Mouse (Mus musculus): ENCODE measurements around the gene Gfm2.

The Gfm2 gene

DNA sequence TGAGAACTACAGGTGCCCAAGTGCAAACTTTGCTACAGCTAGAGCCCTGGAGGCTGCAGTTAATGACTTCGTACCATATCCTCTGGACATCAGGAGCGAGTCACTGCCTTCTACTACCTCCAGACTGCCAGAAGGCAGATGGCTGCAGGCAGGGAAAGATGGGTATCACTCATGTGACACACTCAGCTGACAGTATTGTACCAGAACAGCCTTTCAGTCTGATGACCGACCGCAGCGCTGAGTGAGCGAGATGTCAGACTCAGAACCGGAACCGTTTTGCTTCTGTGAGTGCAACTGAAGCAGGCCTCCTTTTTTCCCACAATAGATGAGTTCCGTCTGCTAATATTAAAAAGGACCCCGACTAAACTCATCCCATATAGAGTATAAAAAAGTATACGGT lies 54.9 kb downstream of the Gfm2 start:
- DNase-seq: no peak

DNA sequence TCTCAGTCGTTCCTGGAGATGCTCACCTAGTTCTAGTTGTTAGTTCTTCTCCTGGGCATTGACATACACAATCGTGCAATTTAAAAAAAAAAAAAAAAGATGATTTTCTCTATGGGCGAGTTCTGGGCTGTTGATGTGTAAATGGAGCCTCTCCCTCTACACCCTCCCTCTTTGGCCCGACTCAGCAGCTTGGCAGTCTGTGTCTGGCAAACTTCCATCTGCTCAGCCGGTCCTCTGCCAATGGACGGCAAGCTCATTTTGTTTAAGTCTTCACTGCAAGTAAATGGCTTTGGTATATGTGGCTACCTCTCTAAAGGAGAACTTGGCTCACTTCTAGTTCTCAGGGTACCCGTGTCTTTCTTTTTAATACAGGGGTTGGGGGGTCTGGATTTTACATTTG lies 55.7 kb downstream of the Gfm2 start:
- DNase-seq: peak; percentile 84 to 85

DNA sequence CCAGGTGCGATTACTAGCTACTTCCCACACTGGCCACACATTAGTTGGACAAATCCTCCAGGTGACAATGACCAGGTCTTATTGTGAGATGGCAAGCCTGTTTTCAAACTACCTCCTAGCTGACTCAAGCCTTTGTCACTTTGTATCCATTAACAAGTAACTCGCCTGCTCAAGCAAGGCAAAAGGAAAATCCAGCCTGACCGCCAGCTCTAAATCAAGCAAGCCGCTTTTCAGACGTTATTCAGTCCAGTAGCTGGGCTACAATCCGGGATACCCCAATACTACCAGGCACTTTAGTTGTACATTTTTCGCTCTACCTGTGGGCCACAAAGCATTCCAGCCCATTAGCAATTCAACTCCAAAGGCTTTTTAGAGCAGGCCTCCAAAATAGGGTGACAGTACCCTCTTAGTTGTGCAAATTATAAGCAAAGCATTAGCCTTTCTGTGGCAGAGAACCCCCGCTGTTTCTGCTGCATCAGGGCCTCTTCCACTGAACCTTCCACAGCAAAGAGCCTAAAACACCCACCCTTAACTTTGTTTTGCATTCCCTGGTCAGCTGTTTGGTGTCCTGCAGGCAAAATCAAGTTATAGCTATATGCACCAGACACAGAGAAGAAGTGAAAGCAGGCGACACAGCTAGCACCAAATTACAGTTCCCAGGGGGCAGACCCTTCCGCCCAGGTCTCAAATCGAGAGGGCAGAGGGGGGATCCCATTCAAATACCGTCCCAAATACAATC lies 58.6 kb downstream of the Gfm2 start:
- peak; percentile 40 to 52 for DNase-seq

DNA sequence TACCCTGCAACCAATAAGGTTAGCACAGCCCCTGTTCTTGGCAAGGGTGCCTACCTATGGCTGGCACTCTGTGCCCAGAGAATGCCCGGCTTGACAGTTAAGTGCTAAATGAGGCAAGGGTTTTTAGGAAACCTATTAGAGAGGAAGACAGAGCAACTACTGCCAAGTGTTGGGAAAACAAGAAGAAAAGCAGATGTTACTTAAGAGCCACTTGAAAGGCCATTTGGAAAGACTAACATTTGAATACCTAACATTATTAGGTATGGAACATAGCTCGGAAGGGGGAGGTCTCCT lies 59.1 kb downstream of the Gfm2 start:
- DNase-seq: no peak

DNA sequence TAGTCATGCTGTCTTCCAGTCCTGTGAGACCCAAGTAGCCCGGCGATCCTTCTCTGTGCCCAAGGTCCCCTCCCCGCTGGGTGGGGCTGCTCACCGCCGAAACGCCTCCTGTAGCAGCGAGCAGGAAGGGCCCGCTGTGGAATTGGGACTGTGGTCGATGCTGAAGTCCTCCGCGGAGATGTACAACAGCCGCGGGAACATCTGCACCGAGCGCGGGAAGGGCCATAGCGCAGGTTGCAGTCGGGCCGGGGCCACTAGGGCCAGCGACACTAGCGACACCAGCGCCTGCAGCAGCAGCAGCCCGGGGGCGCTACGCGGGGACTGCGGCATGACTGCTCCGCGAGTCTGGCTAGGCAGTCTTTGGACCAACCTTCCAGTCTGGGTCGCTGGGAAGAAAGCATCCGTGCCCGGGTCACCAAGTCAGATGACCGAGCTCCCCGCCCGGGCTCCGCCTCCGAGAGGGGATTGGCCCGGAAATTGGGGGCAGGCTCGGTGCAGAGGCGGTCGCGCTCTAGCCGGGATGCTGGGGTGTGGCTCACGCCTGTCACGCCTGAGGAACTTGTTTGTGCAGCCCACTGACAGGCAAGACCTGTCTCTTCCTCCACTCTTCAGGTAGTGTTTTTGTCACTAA lies 60.3 kb downstream of the Gfm2 start, which contains the start of gene Hexb:
Gene Hexb (minus strand): TSS at position 426 of the 631 bp plus-strand sequence.
- DNase-seq: peak; percentile 97

DNA sequence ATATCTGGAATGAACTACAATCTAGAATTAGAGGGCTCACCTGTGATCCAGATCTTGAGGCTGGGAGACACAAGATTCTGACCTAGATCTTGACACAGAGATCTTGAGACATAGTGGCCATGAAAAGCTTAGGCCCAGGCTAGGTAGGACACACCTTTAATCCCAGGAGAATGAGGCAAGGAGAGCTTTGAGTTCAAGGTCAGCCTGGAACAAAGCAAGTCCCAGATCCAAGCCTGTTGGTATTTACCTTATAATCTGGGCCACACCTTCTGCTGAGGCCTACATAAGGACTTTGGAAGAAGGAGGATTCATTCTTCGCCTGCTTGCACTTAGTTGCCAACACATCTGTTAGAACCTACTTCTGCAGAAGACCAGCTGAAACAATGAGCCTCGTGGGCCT lies 61.4 kb downstream of the Gfm2 start:
- DNase-seq: no peak

DNA sequence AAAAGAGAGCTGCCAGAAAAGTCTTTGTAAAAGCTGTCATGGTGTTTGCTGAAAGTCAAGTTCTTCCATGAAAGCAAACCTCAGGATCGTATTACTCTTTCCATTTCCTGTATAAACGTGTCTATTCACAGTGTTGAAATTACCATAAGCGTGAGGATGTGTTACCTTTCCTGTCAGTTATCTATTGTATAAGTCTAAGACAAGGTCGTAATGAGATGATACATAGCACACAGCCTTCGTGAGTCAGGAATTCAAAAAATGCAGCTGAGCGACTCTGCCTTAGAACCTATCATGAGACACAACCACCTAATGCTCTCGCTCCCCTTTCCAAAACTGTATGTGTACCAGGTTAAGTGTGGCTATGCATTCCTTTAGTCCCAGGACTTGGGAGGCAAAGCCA lies 63.3 kb downstream of the Gfm2 start:
- no peak for DNase-seq

DNA sequence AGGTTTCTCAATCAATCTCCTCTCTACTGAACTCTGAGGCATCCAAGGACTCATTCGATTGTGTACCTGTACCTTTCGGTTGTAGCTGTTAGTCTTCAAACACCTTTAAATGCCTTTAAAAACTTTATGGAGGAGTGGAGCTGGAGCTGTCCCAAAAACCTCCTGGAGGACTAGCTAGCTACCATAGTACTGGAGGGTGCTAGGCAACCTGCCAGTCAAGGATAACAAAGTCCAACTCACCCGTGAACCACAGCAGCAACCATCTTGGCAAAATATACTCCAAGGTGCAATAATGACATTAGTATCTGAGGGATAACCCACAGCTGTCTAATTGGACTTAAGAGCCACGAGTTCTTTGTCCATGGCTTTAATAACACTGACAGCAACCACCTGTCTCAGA lies 64.2 kb downstream of the Gfm2 start:
- DNase-seq: peak; percentile 67 to 76

DNA sequence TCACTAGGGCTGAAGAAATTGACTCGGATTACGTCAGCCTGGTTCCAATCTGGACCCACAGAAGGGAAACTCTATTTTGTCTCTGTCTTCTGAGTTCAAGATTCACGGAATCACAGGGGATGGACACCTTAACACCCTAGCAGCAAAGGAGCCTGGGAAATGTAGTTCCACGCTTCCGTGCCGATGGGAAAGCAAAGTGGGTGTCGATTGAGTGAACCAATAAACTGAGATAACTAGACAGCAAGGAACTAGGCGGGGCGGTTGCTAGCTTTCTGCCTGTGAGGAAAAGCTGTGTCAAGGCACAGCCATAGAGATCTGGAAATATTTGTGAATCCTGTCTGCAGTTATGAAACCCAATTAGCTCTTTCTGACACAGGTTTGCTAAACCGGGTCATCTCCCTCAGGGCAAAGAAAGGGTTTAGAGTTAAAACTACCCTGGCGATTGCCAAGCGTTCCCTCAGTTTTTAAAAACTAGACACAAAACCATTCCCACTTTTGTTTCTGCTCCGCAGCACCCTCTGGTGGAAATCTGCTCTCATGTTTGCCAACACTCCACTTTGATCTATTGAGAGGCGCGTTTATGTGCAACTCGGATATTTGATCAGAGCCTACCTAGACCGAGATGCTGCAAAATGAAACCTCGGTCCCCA lies 67.4 kb downstream of the Gfm2 start:
- peak; percentile 93 to 94 for DNase-seq

DNA sequence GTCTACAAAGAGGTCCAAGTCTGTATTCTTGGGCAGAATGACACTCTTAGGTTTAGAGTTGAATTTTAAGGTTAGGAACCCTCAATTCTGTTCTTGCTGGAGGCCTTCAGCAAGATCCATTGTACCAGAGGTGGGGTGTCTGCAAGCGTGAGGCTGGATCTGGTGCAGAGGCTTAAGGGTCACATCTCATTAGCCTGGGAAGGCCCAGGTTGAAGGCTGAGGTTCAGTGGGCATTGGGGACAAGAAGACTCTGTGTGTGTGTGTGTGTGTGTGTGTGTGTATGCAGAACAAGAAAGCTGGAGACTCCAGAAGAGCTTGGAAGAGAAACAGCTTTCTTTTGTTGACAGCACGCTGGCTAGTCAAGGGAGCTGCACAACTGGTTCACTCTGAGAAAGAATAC lies 68.3 kb downstream of the Gfm2 start:
- DNase-seq: peak in 1 of 2 experiments; percentile 65

DNA sequence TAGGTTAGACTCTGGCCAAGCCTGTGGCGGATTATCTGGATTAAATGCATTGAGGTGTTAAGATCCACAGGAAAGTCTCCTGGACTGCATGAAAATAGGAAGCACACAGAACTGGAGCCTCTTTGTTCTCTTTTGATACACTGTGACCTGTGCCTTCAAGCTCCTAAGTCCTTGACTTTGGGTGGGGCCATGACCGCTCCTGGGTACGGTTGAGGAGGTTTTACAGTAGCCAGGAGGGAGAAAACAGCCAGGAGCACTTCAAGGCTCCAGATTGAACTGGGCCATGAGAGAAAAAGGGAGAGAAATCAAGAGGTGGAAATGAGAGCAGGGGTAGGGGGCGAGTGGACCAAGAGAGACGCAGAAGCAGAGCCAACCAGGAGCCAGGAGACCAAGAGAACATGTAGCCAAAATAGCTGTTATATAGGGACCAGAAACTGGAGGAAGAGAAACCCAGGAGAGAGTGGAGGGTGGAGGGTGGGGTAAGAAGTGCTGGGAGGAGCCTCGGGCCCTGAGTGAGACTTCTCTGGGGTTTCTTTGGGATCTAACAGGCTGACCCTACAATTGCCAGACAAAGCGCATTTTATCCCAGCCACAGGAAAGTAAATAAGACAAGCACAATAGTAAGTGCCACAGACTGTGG lies 69.9 kb downstream of the Gfm2 start:
- DNase-seq: no peak

DNA sequence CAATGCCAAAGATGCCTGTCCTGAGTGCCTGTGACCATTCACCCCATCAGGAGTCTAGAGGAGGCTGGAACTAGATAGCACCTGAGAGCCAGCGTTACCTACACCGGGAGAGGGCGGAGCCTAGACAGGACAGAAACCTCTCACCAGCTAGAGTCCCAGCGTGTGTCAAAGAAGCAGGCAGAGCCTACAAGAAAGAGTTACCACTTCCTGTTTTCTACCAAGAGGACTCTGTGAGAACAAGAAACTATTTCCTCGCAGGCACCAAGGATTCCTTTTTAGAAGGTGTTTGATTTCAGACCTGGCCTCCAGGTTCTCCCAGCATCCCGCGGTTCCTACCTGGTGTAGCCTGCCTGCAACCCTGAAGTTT lies 70.4 kb downstream of the Gfm2 start:
- DNase-seq: no peak

DNA sequence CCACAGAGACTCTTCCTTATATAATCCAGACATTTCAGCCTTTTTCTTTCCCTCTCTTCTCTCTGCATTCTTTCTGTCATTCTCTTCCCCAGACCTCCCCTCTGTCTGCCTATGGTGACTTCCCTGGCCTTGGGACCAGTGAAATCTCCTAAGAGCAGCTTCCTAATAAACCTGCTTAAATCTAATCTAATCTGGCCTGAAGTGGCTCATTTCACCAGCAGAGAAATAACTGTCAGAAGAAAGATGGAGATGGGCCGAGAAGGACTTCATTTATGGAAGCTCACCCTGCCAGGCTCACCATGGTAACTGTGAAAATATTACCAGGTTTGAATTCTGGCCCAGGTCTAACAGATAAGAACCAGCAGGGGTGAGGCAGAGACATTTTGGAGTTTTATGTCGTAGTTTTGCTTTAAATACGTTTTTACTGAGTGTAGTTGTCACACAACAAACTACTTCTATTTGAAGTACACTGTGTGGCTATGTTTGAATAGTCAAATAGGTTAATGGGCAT lies 70.8 kb downstream of the Gfm2 start:
- no peak for DNase-seq

DNA sequence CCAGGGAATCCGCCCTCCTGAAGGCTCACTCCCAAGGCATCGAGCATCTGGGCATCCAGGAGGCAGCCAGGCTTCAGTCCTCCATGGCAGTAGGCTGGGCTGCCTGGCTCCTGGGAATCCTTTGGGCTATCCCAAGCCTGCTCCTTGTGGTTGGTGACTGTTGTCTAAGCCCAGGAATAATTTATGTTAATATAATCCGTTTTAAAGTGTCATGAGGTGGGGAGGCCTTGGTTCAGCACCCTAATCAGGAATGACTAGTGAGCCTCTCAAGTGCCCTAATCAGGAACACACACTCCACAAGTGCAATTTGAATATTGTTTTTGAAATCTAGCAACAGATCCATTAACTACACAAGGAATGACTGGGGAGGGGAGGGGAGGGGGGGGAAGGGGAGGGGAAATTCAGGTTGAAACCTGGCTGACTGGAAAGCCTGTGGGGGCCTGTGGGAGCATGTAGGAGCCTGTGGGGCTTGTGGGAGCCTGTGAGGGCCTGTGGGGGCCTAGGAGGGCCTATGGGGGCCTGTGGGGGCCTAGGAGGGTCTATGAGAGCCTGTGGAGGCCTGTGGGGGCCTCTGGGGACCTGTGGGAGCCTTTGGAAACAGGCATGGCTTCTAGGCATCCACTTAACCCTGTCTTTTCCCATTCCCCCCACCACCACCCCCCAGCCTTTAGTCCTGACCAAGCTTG lies 77.0 kb downstream of the Gfm2 start:
- DNase-seq: no peak

DNA sequence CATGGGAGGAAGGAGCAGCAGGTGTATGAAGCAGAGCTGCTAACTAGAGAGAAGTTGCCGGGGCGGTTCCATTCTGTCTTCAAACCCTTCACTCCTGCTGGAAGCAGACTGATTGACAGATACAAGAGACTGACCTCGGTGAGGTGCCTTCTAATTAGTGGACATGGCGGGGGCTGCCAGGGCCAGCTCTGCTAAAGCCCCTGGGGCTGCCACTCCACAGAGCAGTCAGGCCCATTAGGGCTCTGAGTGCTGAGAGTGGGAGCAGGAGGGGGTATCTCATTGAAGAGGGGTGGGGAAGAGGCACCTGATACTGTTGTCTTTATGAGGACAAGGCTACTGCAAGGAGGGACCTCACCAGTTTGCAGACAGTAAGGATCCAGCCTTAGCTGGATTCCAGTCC lies 77.8 kb downstream of the Gfm2 start:
- no peak for DNase-seq

DNA sequence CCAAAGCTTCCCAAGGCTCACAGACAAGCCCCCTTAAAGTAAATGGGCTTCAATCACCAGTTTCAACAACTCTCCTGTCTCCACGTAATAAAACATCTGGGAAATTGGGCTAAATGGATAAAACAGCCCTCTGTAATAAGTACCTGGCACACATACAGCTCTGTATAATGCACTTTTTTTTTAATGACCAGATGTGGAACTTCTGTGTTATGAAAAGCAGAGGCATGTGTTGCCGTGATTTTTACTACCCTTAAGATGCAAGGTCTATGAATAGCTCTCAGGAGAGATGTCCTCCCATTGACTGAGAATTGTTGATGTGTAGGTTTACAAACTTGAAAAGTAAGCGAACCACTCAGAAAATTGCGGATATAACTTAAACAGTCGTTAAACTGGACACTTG lies 78.5 kb downstream of the Gfm2 start:
- DNase-seq: no peak

DNA sequence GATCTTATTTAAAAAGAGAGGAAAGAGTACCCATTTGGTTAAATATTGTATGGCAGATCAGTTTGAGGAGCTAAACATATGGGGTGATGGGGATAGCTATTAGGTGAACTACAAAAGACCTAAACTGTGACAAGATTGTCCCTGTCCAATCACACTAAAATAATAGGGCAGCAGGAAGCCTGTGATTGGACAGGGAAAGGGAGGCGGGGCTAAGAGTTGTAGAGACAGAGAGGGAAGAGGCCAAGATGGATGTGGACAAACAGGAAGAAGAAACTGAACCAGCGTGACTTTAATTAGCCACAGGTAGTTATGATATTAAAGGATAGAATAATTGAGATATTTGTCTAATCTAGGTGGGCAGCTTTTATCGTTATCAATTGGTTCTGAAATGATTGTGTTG lies 82.3 kb downstream of the Gfm2 start:
- no peak for DNase-seq

DNA sequence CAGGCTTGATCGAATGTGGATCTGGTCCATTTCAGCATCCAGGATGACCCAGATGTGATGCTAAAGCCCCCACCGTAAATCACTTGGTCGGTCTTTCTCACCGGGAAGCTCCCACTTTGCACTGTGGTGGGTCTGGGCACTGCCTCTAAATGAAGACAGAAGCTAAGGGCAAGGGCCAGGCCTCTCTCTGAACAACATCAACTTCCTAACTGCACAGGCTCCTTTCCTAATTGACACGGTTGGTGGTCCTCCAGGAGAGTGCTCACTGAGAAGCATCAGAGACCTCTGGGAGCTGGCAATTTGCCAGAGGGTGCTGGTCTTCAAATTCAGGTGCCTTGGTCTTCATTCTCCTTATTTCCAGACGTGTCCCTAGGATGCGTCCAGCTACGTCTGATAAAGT lies 86.1 kb downstream of the Gfm2 start:
- DNase-seq: no peak

DNA sequence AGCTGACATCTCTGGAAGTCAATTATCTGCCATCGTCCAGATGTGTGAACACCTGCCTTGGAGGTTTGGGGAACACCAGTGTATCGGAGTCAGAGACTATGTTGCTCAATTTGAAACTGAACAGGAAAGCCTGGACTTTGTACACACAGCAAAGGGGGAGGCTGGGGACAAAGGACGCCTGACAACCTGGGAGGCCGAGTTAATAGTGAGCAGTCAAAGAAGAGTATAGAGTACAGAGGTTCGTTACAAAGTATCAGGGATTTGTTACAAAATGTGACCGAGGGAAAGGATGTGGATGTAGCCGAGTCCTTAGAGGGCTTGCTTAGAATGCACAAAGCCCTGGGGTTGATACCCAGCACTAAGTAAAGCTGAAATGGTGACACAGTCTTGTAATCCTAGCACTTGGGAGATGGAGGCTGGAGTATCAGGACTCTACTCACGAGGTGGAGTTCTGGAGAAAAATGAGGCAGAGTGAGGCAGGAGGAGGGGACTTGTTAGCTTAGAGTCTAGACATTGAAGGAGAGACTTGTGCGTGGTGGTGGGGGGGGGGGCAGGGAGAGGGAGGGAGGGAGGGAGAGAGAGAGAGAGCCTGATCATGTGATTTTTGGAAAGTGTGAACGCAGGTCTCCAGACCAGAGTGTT lies 86.7 kb downstream of the Gfm2 start:
- DNase-seq: peak; percentile 70 to 83

DNA sequence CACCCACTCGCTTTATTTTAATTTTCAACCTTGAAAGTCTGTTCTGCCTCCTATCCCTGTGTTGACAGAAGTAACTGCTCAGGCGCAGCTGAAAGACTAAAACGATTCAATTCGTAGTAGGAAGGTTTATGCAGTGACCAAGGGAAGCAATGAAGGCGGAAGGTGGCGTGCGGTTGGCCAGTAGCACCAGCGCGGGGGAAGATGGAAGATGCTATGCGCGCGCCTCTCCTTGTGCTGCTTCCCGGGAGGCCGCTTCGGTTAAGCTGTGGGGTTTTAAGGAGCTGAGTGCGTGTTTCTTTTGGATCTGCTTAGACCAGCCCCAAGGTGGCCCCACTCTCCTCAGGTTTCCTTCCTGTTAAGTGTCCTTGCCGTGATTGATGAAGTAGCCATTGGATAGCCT lies 87.4 kb downstream of the Gfm2 start:
- peak in 1 of 2 experiments; percentile 47 for DNase-seq

DNA sequence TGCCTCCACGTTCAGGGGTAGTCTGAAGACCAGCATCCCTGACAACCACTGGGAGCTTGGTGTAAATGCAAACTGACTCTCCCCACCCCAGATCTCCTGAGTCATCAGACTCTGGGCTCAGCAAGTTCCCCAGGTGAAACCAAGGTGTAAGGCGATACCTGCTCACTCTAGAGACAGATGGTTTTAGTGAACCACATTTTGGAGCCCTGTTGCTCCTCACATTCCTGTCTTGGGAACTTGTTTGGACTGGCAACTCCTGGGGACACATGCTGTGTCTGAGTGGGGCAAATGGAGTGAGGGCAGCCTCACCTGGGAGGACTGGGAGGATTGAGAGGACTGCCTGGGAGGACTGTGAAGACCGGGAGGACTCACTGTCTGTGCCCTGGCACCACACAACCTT lies 90.1 kb downstream of the Gfm2 start:
- no peak for DNase-seq

DNA sequence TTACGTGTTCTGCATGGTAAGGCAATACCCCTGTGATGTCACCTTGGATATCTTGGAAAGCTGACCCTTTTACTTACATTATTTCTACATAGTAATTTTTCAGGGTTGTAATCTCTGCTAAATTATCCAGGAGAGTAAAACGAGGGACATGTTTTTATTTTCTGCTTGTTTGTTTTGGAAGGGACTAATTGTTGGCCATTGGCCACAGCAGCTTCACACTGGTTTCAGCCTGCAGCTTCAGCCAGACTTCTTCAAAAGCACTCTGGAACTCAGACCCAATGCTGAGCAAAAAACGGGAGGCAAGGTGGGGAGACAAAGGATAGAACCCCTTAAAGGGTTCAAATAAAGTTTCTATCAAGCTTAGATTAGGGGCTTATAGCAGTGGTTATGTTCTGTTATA lies 92.4 kb downstream of the Gfm2 start:
- no peak for DNase-seq
